Mouse (Mus musculus) right cerebral cortex, postnatal 14 days (tissue): Measurements from ENCODE around the gene Spindoc.
"Not testable (repeated sequence)": the region's sequence is repeated elsewhere in the genome, so short reads cannot be mapped to it uniquely, and the experiment has no call there.

ENCODE experiments used
- DNase-seq: peaks from one replicate; pipeline ENCODE4 v3.0.0; 2022

Spindoc gene

DNA sequence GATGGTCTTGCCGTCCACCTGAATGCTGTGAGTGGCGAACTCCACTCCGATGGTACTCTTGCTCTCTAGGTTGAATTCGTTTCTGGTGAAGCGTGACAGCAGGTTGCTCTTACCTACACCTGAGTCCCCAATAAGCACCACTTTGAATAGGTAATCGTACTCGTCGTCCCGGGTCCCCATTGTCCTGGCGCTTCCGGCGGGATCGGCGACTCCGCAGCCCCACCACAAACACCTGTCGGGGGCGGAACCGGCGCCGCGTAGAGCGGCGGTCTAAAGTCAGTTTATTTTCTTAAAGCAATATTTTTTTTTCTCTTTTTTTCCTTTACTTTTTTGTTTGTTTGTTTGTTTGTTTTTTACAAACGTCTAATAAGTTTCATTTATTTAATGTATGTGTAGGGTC lies 16.1 kb upstream of the Spindoc start:
- not testable (repeated sequence) for DNase-seq

DNA sequence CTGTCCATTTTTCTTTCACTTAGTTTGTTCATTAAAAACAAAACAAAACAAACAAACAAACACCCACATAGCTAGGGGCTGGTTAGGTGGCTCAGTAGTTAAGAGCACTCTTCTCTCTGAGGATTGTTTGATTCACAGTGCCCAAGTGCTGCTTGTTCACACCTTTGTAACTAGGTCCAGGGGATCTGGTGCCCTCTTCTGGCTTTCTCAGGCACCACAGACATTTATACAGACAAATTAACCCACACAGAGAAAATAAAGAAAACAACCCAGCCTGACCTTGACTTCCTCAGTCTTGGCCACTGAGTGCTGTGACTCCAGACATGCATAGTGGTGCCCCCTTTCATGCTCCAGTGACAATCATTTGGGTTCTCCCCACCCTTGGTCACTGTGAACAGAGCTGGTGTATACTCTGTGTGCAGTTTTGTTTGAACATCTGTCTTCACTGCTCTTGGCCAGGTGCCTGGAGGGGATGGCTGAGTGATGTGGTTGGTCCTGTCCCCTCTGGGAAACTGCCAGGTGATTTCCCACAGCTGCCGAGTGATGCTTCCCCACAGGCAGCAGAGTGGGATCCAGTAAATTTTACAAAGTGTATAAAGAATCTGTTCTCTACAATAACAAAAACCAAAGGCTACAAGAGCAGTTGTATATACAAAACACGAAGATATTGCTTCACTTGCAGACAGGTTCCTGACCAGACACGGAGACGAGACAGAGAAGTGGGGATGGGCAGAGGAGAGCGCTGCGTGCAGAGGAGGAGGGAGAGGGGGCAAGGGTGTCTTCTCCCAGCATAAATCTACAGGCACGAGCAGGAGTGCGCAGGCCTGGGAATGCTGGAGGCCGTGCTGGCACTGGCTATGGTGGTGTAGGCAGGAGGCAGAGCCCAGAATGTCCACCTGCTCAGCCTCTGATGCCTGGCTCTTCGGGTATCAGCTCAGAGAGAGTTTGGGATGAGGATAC lies 14.4 kb upstream of the Spindoc start:
- not testable (repeated sequence) for DNase-seq

DNA sequence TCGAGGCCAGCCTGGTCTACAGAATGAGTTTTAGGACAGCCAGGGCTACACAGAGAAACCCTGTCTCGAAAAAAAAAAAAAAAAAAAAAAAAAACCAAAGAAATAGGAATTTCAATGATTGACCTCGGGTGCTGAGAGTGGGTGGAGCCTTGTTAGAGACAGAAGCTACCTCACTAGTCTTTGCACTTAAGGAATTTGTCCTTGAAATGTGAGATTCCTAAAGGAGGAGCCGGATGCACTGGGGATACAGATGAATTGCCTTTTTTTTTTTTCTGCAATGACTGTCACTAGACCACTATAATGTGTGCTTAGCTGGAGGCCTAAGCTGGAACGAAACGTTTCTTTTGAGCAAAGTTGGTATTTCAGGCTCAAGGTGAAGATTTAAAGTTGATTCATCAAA lies 5.7 kb upstream of the Spindoc start:
- no peak for DNase-seq

DNA sequence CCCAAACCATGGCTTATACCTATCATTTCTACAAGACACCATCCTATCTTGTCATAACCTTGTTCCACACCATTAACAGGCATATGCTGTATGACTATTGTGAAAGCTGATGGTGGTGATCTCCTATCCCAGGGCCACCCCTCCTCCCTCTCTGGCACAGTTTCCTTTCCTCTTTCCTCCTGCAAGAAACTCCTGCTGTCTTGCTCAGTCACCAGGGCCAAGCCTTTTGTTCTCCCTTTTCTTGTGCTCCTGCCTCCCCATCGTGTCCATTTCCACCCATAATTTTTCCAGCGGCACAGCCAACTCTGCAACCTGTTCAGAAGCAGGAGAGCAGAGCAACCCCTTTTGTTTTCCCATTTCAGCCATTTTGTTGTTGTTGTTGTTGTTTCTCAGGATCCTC lies 3.2 kb upstream of the Spindoc start:
- DNase-seq = no peak

DNA sequence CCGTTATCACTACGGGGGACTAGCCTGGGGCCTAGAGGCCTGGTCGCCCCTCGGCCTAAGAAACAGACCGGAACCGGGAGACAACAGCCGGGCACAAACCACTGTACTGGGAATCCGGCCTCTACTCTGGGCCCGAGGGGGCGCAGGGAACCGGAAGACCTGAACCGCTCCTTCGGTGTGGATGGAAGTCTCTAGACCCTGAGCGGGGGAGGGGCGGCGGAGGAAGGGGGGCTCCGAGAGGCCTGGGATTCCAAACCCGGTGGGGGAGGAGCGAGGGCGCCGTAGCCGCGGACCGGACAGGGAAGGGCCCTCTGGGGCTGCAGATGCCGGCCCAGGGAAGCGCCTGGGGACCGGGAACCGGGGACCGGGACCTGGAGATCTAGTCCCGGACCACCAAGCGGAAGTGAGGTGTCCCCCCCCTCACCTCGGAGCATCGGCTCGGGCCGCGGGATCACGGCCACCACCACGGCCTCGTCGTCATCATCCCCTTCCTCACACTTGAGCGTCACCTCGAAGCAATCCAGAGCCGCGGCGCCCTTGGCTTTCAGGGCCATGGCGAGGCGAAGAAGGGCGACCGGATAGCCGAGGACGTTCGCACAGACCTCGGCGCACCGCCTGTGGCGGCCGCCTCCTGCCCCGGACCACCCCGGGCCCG lies 419 bp downstream of the Spindoc start:
- DNase-seq = peak; percentile 70

DNA sequence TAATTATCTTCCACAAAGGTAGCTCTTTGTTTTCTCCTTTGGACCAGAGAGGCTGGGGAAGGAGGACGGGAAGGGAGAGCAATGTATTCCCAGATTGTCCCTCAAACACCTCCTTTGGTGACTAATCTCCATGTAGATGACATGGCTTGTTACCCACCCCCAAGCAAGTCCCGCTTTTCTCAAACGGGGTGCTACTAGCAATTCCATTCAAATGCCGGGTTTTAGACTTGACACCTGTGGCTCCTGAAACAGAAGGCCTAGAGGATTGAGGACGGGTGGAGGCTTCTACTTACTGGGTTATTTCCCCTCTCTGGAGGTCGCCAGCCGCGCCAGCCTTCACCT lies 917 bp downstream of the Spindoc start:
- no peak for DNase-seq

DNA sequence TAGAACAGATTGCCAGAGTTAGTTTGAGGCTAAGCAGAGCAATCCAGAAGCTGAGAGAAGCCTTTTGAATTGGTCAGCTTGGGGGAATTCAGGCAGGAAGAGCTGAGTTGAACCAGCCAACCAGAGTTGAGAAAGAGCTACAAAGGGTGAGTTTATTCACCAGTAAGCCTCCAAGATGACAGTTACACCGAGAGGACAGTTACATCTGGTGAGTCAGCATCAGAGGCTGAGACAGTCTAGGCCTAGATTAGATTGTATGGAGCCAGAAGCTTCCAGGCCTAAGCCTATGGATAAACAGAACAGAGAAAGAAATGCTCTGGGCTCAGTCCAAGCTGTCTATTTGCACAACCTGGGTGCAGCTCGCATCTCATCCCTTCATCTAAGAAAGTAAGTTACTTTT lies 5.2 kb downstream of the Spindoc start:
- no peak for DNase-seq

DNA sequence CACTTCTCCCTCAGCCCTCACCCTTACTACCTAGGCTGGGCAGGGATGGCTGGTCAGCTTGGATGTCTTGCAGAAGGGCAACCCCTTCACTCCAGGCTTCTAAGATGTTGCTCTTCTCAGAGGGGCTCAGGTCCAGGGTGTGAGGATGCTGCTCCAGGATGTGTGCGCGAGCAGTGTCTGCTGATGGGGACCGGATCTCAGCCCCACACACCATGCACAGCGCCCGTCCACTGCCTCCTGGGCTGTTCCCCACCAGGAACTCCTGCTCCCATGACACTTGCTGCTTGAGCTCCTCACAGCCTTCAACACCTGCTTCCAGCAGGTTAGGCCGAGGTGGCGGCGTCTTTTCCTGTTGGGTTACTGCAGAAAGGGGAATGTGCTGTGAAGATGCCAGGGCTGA lies 8.3 kb downstream of the Spindoc start:
- DNase-seq = no peak

DNA sequence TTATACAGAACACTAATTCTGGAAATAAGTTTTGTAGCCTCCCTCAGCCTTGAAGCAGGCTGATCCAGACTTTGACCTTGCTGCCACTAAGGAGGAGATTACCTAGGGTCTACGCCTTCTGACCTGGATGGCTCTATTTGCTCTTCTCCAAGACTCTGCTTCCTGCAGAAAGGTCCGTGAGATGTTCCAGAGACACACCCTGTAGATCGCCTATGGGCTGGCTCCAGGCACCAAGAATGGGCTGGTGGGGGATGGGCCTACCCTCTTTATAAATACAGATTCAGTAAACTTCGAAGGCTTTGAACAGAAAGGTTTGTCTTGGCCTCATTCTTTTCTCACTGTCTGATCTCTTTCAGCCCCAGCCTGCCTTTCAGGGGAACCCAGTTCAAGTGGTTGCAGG lies 13.3 kb downstream of the Spindoc start:
- not testable (repeated sequence) for DNase-seq

DNA sequence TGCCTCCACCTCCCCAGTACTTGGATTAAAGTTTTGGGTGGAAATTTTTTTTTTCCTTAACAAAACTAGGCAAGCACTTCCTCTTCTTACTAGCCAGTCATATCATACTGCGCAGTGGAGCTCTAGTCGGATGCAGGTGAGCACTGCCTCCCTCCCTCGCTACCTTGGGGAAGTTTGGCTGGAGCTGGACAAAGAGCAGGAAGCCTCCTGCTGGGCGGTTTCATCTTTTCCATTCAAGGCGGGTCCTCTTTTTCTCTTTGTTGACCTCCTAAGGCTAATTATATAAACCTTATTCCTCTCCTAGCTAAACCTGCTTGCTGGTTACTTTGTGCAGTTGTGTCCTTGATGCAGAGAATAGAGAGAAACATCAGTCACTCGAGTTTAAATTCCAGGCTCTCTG lies 29.2 kb downstream of the Spindoc start:
- no peak for DNase-seq

DNA sequence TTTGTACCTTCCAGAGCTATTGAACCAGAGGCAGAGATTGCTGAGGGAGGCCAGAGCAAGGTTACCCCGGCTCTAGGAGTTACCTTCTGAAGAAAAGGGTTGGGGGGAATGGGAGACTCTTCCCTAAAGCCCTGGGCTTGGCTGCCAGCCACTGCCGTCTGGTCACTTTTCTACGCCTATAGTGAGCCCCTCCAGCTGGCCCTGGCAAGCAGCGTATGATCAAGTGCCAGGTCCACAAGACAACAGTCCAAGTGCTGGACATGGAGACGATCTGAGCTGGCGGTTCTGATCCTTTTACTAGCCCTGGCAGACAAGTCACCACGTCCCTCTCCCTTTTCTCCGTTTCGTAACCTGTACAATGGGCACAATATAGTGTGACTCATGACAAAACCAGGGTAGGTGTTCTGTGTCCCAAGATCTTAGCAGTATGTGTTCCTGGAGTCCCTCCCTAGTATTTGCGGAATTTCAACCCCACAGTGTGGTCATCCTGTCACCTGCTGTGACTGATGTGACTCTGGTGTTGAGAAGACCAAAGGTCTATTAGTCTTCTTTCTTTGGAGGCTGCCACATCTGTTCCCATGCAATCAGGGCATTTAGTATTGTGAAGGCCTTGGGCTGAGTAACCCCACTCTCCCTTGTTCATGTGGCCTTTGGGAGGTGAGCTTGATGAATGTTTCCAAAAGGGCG lies 29.8 kb downstream of the Spindoc start:
- no peak for DNase-seq

DNA sequence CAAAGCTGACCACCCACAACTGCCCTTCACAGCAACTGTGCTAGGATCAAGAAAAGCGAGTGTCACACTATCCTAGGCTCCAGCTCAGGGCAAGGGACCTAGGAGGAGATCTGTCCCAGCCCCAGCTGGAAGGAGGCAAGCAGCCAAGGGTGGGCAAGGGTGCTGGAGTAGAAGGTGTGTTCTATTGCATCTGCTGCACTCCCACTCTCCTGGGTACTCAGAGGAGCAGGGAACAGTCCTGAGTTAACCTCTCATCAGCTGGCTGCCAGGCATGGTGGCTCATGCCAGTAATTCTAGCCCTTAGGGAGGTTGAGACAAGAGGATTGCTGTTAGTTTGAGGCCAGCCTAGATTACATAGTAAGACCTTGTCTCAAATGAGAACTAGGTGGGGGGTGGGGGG lies 32.8 kb downstream of the Spindoc start:
- no peak for DNase-seq

DNA sequence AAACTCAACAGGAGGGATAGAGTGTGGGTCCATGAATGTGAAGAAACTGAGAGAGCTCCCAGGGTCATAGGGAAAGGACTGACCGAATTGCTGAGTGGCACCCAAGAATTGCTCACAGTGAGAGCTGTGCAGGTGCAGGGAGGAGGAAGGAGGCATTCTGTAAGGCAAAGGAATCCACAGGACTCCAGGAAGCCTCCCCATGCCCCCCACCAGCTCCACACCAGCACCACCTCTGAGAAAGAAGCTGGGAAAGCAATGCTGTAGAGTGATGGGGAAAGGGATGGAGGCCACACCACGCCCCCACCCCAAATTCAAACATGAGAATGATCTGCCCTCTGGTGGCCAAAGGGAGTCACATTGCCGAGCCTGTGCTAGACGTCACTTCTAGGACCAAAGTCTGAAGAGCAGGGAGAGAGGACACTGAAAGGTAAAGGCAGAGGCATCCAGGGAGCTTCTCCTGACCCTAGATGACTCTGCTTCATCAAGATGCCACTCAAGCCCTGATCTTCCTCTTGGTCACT lies 37.5 kb downstream of the Spindoc start:
- DNase-seq = peak; percentile 56

DNA sequence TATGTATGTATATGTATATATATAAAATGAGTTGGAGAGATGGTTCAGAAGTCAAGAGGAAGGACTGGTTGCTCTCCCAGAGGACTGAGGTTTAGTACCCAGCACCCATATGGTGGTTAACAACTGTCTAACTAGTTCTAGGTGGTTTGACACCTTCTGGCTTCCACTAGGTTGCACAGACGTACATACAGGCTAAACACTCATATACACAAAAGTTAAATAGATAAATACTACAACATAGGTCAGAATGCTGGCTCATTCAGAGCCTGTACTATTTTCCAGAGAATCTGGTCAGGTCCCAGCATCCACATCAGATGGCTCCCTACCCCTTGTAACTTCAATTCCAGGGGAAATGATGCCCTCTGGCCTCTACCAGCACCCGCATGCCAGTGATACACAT lies 40.1 kb downstream of the Spindoc start:
- DNase-seq = no peak

DNA sequence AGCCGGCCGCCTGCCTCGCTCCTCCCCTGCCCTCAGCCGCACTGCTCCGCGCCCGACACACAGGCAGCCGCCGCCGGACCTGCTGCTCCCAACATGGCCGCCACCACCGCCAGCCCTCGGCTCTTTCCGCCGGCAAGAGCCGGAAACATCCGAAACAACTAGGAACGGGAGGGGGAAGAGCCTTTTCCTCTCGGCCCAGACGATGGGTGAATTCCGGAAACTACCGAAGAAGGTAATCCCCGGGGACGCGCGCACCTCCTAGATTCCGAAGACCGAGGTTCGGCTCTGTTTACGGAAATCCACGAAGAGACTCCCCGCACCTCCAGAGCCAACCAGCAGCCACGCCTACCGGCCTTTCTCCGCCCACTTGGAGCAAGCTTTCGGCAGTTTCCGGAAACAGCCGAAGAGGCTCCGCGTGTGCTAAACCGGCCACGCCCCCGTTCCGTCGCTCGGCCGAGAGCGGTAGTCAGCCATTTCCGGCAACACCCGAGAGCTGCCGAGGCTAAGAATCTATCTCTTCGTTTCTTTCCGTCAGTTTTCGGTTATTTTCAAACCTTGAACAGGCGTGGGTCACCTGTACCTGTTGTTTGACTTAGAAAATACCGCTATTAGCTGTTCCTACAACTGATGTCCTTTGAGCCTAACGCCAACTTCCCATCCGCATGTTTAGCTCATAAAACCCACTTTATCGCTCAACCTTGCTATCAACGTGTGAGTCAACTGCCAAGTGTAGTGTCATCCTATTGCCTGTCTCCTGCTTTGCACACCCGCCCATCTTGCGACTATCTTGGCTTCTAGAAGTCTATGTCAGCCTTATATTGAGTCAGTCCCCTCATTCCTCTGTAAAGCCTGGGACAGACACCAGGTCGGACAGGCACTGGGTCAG lies 41.0 kb downstream of the Spindoc start, which contains the start of gene Mark2:
Mark2 (minus strand) TSS at position 349 of the 886 bp plus-strand sequence.
- DNase-seq = peak; percentile 100

DNA sequence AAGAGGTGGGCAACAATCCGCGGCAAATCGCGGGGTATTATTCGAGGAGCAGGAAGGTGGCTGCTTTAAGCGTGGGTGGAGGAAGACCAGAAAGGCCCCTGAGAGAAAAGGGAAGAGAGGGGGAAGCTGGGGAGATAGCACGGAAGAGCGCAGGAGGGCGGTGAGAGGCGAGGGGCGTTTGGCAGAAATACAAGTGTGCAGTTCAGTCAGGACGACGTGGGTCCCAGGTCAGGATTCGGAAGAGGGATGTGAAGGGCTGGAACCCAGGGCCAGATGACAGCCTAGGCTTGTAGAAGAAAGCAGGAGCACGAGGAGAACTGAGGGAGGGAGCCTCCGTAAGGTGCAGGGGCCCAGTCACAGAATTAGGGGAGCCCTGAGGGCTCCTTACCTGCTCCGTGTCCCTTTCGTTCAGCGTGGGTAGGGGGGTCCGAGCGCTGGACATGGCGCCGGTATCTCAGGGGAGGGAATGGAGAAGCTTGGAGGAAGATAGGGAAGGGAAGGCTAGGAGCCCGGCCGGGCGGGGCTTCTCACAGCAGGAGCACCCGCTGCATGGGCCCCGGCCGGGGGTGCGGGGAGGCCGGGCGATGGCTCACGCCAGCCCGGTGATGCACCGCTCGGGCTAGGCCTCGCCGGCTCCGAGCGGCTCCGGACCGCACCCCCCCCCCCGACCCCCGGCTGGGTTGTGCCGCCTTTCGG lies 41.9 kb downstream of the Spindoc start:
- DNase-seq = no peak

DNA sequence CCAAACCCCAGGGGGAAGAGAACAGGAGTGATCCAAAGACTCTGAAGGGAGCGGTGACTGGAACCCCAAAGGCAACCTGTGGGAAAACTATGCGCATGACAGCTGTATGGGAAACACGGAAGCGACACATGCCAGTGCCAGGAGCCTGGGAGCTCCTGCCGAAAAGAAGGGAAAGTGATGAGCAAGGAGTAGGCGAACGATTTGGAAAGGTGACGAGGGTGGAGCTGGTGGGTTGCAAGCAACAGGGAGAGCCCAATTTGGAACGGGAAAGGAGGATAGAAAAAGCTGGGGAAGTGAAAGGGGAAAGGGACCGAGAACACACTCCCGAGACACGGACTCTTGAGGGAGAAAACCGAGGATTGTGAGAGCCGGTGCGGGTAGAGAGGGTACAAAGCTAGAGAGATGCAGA lies 42.4 kb downstream of the Spindoc start:
- DNase-seq = peak; percentile 36

DNA sequence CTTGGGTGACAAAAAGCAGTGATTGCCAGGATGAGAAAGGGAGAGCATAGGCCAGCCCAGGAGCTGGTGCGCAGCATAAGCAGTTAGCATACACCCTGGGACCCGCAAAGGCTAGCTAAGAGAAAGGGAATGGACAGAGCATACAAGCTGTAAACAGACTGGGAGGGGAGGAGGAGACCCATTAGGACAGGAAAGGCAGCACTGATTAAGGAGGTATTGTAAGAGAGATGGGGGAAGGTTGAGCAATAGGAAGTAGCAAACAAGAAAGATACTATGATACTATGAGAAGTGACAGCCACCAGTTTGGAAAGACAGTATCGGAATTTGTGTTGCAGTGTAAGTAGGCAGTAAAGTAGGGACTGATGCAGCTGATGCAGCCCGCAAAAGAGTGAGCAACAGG lies 42.9 kb downstream of the Spindoc start:
- DNase-seq = no peak

DNA sequence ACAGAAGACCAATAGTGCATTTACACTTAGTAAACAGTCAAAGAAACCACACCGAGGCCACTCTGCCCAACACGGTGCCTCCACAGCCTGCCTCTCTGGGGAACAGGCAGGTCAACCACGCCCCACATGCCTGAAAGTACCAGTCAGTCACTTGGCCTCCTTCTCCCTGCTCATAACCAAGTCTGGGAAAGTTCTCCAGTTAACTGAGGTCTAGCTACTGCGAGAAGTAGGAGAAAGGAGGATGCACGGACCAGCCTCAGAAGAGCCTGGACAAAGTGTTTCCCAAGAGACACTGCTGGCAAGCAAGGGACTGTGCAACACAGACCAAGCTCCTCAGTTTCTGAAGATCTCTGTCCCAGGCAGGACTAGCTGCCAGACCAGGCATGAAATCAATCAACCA lies 43.8 kb downstream of the Spindoc start:
- DNase-seq = no peak

DNA sequence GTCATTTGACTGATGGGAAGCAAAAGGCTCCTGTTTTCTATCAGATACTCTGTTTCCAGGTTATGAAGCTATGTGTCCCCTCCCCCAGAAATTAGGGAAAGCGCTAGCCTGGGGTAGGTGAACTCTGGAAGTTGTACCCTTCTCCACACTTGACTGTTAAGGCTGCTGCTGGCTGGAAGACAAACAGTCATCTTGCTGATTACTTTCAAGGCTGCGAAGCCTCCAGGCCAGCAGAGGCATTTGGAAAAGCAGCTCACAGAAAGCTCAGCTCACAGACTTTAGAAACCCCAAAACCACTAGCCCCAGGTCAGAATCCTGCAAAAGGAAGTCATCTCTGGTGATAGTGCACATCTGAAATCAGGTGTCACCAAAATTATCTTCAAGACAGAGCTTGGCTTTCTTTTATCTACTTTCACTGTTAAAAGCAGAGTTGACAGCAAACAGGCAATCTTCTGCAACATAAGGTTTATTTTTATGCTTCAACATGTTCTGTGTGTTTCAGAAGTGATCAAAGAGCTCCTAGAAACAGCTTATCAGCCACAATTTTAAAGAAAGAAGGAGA lies 44.9 kb downstream of the Spindoc start:
- no peak for DNase-seq

DNA sequence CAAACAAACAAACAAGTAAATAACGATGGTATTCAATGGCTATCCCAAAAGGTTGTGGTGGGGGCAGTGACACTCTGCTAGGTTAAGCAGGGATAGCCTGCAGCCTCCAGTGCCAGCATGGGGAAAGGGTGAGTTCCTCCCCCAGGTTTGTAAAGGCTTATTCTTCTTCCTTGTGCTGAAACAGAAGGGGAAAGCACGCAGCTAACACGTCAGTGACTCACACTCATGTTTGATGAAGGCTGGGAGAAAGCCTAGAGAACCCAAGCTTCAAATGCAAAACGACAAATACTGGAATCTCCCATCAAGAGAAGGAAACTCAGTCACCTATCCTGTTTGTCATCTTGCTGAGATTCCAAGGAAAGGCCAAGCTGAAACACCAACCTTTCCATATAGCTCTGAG lies 47.1 kb downstream of the Spindoc start:
- DNase-seq = no peak
